Mouse (Mus musculus) liver, adult 10 weeks (tissue): ENCODE measurements around the gene Plekha3. TPM values are rescaled to one million over a fixed set of nuclear protein-coding genes. Genes with fewer than 3 reads are reported as not detected.

Source experiments
- polyA plus RNA-seq: library from polyadenylated mRNA; stranded (reverse); fragments of 350-450 nt; fragmentation: Illumina TruSeq; extraction: RNeasy Lipid Tissue Mini Kit (QIAGEN cat#74804); gene quantifications from one replicate; pipeline ENCODE4 v1.2.3, GENCODE M21; 2014; ENCODE audit warnings: low read depth, low replicate concordance

The Plekha3 gene
- 28.7 TPM for polyA plus RNA-seq

DNA sequence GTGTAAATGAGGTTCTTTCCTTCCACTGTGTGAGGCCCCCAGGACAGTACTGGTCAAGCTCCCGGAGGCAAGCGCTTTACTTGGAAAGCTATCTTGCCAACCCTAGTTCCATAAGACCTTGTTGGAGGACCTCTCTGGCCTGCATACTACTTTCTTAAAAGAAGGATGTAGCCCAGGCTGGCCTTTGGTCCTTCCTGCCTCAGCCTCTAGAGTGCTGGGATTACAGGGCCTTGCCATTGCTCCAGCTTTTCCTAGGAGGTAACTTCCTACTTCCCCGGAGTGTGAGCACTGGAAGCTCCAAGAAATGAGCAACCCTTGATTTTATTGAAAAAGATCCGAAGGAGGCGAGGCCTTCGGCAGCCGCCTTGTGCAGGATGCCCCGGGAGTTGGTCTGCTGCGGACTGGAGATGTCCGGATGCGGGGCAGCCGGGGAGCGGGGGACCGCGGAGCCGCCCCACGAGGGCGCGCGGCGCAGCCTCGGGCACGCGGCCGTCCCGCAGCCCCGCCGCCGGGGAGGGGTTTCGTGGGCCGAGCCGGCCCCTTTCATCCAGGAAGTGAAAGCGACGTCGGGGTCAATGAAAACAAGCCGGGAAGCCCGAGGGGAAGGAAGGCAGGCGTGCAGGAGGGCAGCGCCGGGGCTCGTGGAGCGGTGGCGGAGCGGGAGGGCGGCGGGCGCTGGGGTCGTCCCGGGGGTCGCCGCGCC, at the start of gene Plekha3:
TSS of gene Plekha3 (plus strand) at position 557 of the 703 bp plus-strand sequence.

DNA sequence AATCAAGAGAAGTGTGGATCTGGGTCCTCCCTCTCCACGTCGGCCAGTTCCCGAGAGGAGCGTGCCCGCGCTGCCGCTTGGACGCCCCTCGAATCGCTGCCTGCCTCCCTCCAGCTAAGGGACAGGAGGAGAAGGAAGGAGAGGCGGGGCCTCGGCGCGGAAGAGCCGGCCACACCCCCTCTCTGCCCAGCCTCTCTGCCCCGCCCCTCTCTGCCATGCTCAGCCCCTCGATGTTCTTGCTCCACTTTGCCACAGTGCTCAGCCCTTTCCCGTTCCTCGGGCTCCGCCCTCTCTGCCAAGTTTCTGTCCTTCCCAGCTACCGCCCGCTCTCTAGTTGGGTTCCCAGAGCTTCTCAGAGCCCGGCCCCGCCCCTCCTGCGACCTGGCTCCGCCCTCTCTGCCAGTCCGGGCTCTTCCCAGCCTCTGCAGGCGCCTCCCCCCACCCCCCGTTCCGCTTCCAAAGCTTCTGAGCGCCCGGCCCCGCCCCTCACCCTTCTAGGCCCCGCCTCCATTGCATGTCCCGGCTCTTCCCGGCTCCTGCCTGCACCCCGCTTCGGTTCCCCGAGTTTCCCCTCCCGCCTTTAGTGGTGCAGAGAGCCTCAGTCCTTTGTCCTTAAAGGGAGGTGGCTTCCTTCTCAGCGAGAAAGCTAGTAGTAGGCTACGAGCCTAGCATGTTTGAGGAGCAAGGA, 27.1 kb upstream of the Plekha3 start, which contains the start of the genes Prkra and Pjvk:
TSS of gene Prkra (minus strand) at position 133 of the 688 bp plus-strand sequence.
TSS of gene Pjvk (plus strand) at position 594 of the 688 bp plus-strand sequence.

DNA sequence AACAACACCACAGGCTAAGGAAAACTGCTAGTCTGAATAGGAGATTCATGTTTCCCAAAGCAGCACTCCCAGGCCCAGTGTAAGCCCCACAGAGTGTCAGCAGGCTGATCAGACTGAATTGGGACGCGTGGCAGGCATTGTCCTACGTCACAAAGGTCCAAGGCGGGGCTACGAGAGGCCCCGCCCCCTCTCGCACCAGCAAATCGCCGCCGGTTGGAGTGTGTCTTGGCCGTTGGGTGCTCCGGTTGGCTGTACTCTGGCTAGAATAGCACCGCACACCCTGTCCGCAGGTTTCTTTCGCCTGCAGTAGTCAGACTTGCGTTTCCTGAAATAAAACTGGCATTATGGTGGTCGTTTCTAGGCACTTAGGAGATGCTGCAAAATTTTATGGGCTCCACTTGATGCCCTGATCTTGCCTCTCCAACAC, 2.1 kb upstream of the Plekha3 start, which contains the start of gene Fkbp7:
TSS of gene Fkbp7 (minus strand) at position 151 of the 427 bp plus-strand sequence.

Other genes with a start within 250 kb of the Plekha3 start
- 21.7 TPM for gene Prkra, start 27.3 kb upstream of the Plekha3 start, polyA plus RNA-seq
- not detected for gene Pjvk, start 26.8 kb upstream of the Plekha3 start, polyA plus RNA-seq
- 14.3 TPM for gene Fkbp7, start 2.2 kb upstream of the Plekha3 start, polyA plus RNA-seq